Mouse (Mus musculus) heart, adult 2 months (tissue): ENCODE data around the gene Enpp7. TPM values are rescaled to one million over a fixed set of nuclear protein-coding genes. Genes with fewer than 3 reads are reported as not detected.
A peak's percentile ranks its signal among the peaks of the same experiment; 100 is the strongest.

Experiments used
- DNase-seq, 2 experiments: peaks; one replicate each; pipeline ENCODE4 v3.0.0; 2021
- H3K27ac ChIP-seq: fragments of 200-600 bp; 2 replicates; pipeline ENCODE4 v1.8.1; 2022
- H3K27me3 ChIP-seq: fragments of 200-500 bp; 2 replicates; pipeline ENCODE4 v1.6.1; 2012; ENCODE audit warnings: mild to moderate bottlenecking, low read length, inconsistent platforms, mixed read lengths; ENCODE audit not compliant: control insufficient read depth, insufficient read depth
- H3K36me3 ChIP-seq: fragments of 200-500 bp; 2 replicates; pipeline ENCODE4 v1.6.1; 2012; ENCODE audit warnings: low read length, inconsistent platforms; ENCODE audit not compliant: control insufficient read depth, insufficient read depth
- H3K4me1 ChIP-seq: fragments of 200-500 bp; 2 replicates; pipeline ENCODE4 v1.6.1; 2011; ENCODE audit warnings: low read length; ENCODE audit not compliant: control insufficient read depth, insufficient read depth
- H3K4me3 ChIP-seq: fragments of 200-600 bp; 2 replicates; pipeline ENCODE4 v1.8.1; 2022
- H3K79me2 ChIP-seq: fragments of 200-500 bp; replicated peaks from 2 replicates; pipeline ENCODE4 v1.6.1; 2012; ENCODE audit warnings: mild to moderate bottlenecking, inconsistent platforms, low read length, moderate library complexity, mixed read lengths; ENCODE audit not compliant: control insufficient read depth, insufficient read depth
- H3K9ac ChIP-seq: fragments of 200-500 bp; 2 replicates; pipeline ENCODE4 v1.6.1; 2012; ENCODE audit warnings: low read depth, mild to moderate bottlenecking, control low read depth, inconsistent platforms, low read length, mixed read lengths
- CTCF ChIP-seq: fragments of 200-600 bp; IDR thresholded peaks from 2 replicates; pipeline ENCODE4 v1.8.1; 2022; ENCODE audit warnings: antibody characterized with exemption, mild to moderate bottlenecking, moderate library complexity
- EP300 ChIP-seq: fragments of 200-500 bp; IDR thresholded peaks from 2 replicates; pipeline ENCODE4 v1.6.1; 2011; ENCODE audit warnings: low read depth, low read length, control low read depth; ENCODE audit not compliant: insufficient read depth
- POLR2A ChIP-seq: fragments of 200-500 bp; IDR thresholded peaks from 2 replicates; pipeline ENCODE4 v1.6.1; 2011; ENCODE audit warnings: mild to moderate bottlenecking, low read depth, low read length, control low read depth; ENCODE audit not compliant: insufficient read depth
- WGBS: fragments of 180-500 bp; shearing (Covaris S2); methylation state at CpG from one replicate; pipeline ENCODE4 v1.1.7; 2018; 5-methylcytosine and 5-hydroxymethylcytosine counted together
- intact Hi-C: fragments of 180-260 bp; cut with DNase I; formaldehyde crosslinking; loops from one replicate; pipeline ENCODE4 v1.15.1; 2025
- polyA plus RNA-seq: library from polyadenylated mRNA; depleted of rRNA; stranded (reverse); fragments of >200 nt; gene quantifications from 2 replicates; pipeline ENCODE4 v1.2.3, GENCODE M21; 2012; rRNA removed
- total RNA-seq, 2 experiments: library from RNA; stranded (reverse); gene quantifications; 2 replicates each; pipeline ENCODE4 v1.2.3; 2021

Gene Enpp7
- total and polyA plus RNA-seq, 3 experiments: not detected

DNA sequence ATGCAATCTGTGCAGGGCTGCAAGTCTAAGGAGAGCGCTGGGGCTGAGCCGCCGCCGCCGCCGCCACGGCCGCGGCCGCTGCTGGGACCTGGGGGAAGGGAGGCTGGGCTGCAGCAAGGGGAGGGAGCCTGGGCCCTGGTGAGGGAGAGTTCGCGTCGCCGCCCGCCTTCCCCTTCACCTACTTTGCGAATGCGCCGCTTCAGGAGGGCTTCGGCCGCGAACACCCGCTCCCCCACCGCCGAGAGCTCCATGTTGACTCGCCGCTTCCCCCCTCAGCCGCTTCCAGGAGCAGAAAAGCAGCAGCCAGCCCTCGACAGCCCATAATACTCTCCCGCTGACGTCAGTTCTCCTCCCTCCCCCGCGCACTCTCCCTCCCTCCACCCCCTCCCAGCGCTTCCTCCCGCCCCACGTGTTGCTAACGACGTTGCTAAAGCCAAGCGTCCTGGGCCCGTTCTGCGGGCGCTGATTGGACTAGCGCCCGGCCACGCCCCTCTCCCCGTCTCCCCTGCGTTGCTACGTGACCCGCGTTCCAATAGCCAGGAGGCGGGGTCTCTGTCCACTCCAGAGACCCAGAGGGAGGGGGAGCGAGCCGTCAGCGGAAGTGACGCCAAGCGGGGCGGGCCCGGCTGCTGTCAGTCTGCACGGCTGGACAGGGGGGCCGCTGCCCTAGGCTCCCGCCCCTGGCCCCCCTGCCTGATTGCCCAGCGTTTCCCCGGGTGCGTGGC is 52.8 kb downstream of the Enpp7 start, which contains the start of gene Cbx8:
Cbx8 (minus strand) TSS at position 370 of the 725 bp plus-strand sequence.
- Histone ChIP-seq H3K27ac (peak within 1 kb of the TSS; percentile 92), H3K79me2 (no peaks in the 10 kb centered on the region), H3K9ac (peak within 1 kb of the TSS; percentile 96), H3K27me3 (peaks cover 16% of the 10 kb centered on the region), H3K4me1 (peaks cover 12% of the 10 kb centered on the region), H3K4me3 (peak within 1 kb of the TSS; percentile 85), H3K36me3 (no peaks in the 10 kb centered on the region)
- TF ChIP-seq POLR2A (peak; percentile 91), EP300 (peak; percentile 66; the same call in 1 of the 2 replicates), CTCF (no peak)
- intact Hi-C loops: loop anchor here (2.0 kb wide), 1 partner anchor 14 kb away; no protein-coding TSS in a partner anchor
- WGBS: 1% methylated on average over 58 of the region's 63 CpGs
- DNase-seq: peak; percentile 99 to 100

DNA sequence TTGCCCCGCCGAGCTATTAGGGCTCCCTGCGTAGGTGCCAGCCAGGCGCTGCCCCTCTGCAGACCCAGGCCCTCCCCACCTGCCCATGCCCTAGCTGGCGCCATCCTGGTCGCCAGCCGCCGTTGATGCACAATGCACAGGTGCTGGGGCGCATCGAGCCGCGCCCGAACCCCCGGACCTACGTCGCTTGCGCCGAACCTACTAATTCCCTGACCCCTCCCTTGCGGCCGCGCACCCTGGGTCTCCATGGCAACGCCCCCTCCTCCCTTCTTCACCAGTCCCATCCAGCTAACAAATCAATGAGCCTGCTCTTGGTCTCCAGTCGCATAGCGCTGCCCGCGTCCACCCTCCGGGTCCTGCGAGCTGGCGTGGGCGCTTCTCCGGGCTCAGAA is 53.3 kb downstream of the Enpp7 start:
- intact Hi-C loops: loop anchor here (2.0 kb wide), 1 partner anchor 13 kb away; no protein-coding TSS in a partner anchor
- H3K36me3 ChIP-seq: no peaks in the 10 kb centered on the region
- H3K4me3 ChIP-seq: peak overlapping the region; percentile 60
- under 1% methylated on average over 31 of the region's 31 CpGs for WGBS
- H3K9ac ChIP-seq: peak overlapping the region; percentile 80
- peak overlapping the region; percentile 47 for H3K27ac ChIP-seq
- peaks cover 12% of the 10 kb centered on the region for H3K4me1 ChIP-seq
- no peak for DNase-seq
- no peaks in the 10 kb centered on the region for H3K79me2 ChIP-seq
- TF ChIP-seq CTCF (no peak), EP300 (no peak; the same call in 1 of the 2 replicates), POLR2A (no peak)
- peaks cover 18% of the 10 kb centered on the region for H3K27me3 ChIP-seq

DNA sequence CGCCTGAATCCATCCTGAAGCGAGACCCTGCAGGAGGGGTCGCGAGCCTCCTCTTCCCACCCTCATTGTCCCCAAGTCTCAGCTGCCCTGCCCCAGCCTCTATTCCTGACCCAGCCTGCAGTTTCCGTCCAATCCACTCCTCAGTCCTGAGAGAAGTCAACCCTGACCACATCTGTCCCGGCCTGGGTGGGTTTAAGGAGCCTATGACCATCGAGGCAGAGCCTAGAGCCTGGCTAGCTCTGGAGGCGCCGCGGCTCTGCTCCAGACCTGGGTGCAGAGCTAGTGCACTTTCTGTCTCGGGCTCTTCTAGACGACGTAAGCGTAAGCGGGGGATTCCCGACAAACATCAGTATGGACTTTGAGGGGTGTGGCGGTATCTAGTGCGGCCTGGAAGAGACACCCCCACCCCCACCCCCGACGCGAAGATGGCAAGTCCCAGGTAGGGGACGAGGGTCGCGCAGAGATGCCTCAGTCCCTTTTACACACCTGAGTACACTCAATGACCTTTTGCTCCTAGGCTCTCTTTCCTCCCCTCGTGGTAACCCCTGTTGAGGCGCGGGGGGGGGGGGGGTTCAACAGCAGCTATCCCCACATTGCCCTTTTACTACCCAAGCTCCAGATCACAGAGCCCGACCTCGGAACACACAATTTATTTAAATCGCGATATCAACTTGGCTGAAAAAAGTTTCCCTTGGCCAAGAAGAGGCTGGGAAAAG is 53.9 kb downstream of the Enpp7 start:
- H3K27me3 ChIP-seq: peaks cover 24% of the 10 kb centered on the region
- TF ChIP-seq POLR2A (no peak), EP300 (no peak), CTCF (no peak)
- H3K4me3 ChIP-seq: peak overlapping the region; percentile 60
- intact Hi-C loops: loop anchor here (2.0 kb wide), 2 partner anchors 13 to 43 kb away; no protein-coding TSS in a partner anchor
- 3% methylated on average over 30 of the region's 31 CpGs for WGBS
- H3K9ac ChIP-seq: no peak overlapping the region
- H3K79me2 ChIP-seq: no peaks in the 10 kb centered on the region
- no peak overlapping the region for H3K27ac ChIP-seq
- DNase-seq: no peak
- peaks cover 13% of the 10 kb centered on the region for H3K4me1 ChIP-seq
- H3K36me3 ChIP-seq: no peaks in the 10 kb centered on the region

Other genes starting within 250 kb of the Enpp7 start
- under 1 TPM; 0.16 to 0.23 TPM for gene Rbfox3, start 76.6 kb upstream of the Enpp7 start, total RNA-seq
- not detected in 2 replicates for gene Rbfox3, start 76.6 kb upstream of the Enpp7 start, polyA plus RNA-seq
- gene Cbx2, start 34.8 kb downstream of the Enpp7 start, total RNA-seq: 1 to 10 TPM; 1.7 to 2.3 TPM
- 2.3 and 3.0 TPM in 2 replicates for gene Cbx2, start 34.8 kb downstream of the Enpp7 start, polyA plus RNA-seq
- gene Cbx8, start 52.8 kb downstream of the Enpp7 start, total RNA-seq: 1 to 10 TPM; 4.0 to 5.3 TPM
- 2.0 and 2.7 TPM in 2 replicates for gene Cbx8, start 52.8 kb downstream of the Enpp7 start, polyA plus RNA-seq
- 10 to 100 TPM in 1 of 2 experiments, 1 to 10 TPM in 1; 8.1 to 12.3 TPM for gene Cbx4, start 98.0 kb downstream of the Enpp7 start, total RNA-seq
- gene Cbx4, start 98.0 kb downstream of the Enpp7 start, polyA plus RNA-seq: 4.7 and 5.4 TPM in 2 replicates
- 10 to 100 TPM; 61.0 to 73.7 TPM for gene Tbc1d16, start 240.3 kb downstream of the Enpp7 start, total RNA-seq
- gene Tbc1d16, start 240.3 kb downstream of the Enpp7 start, polyA plus RNA-seq: 26.0 and 53.7 TPM in 2 replicates
- under 1 TPM in 1 of 2 experiments, not detected in 1; 0.21 TPM for gene Ccdc40, start 240.4 kb downstream of the Enpp7 start, total RNA-seq
- gene Ccdc40, start 240.4 kb downstream of the Enpp7 start, polyA plus RNA-seq: 0.44 and 0.59 TPM in 2 replicates